Mouse (Mus musculus): ENCODE measurements around the gene Smc2. TPM values are rescaled to one million over a fixed set of nuclear protein-coding genes. Genes with fewer than 3 reads are reported as not detected.
"Not testable (repeated sequence)": the region's sequence is repeated elsewhere in the genome, so short reads cannot be mapped to it uniquely, and the experiment has no call there.

The Smc2 gene
- total RNA-seq (2021): 1 to 10 TPM; 7.6 to 8.2 TPM
- long read RNA-seq, experiment 1, full-length matches to known transcripts: 4 of 7 reads
- long read RNA-seq, experiment 1, partial matches to known transcripts: 1 of 7 reads
- long read RNA-seq, experiment 1, other reads (novel, unspliced or antisense): 2 of 7 reads
- long read RNA-seq, experiment 2, full-length matches to known transcripts: 4 of 6 reads
- long read RNA-seq, experiment 2, partial matches to known transcripts: 1 of 6 reads
- long read RNA-seq, experiment 2, other reads (novel, unspliced or antisense): 1 of 6 reads

DNA sequence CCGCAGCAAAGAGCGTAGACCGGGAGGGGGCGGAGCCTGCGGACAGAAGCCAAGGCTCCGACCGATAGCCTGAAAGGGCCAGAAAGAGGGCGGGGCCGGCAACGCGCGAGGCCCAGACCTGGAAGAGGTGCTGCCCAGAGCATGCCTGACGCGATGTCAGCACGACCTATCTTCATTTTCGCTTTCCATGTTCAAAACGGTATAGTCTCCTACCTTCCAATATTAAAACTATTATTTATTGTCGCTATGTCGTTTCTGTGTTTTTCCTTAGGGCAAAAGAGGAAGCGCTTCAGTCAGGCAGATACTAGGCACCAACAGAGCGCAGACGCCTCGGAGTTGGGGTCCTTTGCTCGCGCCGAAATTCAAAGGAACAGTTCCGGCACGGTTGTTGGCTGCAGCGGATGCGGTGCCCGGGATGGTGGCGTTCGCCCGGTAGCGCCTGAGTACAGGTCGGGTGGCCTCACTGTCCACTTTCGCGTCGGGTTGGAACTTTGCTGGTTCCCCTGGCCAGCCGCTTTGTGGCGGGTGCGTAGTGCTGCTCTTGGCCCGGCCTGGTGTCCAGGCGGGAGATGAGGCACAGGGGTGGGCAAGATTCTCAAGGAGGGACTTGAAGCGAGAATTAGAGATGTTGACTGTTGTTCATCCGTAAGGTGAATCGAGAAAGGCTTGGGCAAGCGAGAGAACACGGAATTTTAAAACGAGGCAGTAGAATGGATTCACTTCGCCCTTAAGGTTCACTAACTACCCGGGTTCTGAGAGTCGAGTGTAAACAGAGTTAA is at the start of gene Smc2:
TSS of gene Smc2 (plus strand) at position 358 of the 779 bp plus-strand sequence.
- DNase-seq (ENCODE audit: low spot score in 2 of 2): peak; percentile 87 to 91

DNA sequence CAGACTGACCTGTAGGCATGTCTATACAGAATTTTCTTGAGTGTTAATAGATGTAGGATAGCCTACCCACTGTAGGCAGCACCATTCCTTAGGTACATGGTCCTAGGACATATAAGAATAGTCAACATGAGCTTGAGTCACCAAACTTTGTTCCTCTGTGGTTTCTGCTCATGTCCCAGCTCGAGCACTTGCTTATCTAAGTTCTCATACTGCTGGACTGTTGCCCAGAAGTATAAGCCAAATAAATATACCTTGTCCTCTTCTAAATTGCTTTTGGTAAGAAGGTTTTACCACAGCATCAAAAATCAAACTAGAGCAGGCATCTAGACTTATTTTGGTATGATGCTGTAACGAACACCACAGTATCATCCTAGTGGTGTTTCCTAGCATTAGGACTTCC is 27.5 kb upstream of the Smc2 start:
- DNase-seq (ENCODE audit: low spot score in 2 of 2): no peak

DNA sequence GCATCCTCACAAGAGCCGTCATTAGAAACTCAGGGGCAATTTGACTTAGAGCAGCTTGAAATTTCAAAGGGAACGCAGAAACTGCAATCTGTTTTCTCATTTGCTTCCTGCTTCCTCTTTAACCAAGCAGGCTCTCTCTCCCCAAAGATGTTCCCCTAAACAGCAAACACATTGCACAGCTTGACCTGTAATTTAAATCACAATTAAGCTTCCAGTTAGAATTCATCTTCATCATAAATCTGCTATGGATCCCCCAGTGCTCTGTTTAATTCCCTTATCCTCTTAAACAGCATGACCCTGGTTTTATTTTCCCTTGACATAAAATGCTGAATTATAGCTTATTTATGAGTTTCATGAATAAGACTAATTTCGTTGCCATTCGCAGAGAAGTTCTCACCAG is 15.4 kb upstream of the Smc2 start:
- DNase-seq (ENCODE audit: low spot score in 2 of 2): no peak

DNA sequence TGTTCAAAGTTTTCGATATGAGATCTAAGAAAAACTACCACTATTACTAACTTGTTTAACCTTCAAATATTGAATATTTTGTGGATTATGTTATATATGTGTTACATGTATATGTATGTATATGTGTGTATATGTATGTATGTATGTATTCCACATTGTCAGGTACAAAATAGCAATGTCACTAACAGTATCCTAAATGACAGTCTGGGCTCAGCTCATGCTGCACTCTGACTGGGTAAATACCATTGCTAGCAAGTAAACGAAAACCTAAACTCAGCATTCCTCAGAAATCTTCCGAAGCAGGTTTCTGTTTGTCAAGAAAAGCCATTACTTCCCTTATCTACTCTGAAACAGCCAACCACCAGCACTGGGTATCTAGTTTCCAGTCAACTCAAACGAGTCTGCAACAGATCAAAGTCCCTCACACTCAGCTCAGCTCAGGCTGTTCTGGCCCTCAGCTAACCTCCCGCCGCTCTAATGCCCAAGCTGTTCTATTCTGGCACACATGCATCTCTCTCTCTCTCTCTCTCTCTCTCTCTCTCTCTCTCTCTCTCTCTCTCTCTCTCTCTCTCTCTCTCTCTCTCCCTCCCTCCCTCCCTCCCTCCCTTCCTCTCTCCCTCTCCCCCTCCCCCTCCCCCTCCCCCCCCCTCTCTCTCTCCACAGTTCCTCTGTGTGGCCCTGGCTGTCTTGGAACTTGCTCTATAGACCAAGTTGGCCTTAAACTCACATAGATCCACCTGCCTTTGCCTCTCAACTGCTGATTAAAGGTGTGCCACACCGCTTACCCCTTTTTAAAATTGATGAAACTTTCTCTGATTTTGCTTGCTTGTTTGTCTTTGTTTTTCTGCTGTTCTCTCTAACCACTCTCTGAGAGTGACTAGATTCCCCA is 9.5 kb upstream of the Smc2 start:
- no peak for DNase-seq (ENCODE audit: low spot score in 2 of 2)

GRCm38 (mm10) chr4:52435551-52435950 is 3.5 kb upstream of the Smc2 start:
- not testable (repeated sequence) for DNase-seq (ENCODE audit: low spot score in 2 of 2)

GRCm38 (mm10) chr4:52438371-52438885 is 615 bp upstream of the Smc2 start:
- no peak for DNase-seq (ENCODE audit: low spot score in 2 of 2)

DNA sequence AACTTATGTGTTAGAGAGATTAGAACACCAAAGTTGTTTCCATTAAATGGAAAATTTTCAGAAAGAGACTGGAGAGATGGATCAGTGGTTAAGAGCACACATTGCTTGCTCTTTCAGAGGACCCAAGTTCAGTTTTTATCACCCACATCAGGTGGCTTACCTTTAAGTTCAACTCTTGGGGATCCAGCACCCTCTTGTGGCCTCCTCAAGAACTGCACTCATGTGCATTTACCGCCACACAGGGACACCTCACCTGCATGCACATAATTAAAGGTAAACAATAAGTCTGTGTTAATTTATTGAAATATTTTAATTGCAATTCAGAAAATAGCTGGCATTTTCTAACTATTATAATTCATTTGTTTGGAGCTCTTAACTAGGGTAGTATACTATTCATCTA is 20.7 kb downstream of the Smc2 start:
- no peak for DNase-seq (ENCODE audit: low spot score in 2 of 2)

DNA sequence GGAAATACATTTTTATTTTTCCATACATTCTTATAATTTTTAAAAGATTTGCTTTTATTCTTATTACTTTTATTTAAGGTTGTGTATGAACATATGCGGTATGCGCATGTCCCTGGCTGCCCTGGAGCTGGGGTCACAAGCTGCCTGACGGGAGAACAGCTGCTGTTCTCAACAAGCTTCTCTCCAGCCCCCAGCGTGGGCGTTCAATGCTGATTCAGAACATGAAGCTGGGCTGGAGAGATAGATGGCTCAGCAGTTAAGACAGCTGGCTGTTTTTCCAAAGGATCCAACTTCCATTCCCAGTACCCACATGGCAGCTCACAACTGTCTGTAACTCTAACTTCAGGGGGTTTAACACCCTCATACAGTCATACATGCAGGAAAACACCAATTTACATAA is 22.3 kb downstream of the Smc2 start:
- DNase-seq (ENCODE audit: low spot score in 2 of 2): peak; percentile 69 to 79

DNA sequence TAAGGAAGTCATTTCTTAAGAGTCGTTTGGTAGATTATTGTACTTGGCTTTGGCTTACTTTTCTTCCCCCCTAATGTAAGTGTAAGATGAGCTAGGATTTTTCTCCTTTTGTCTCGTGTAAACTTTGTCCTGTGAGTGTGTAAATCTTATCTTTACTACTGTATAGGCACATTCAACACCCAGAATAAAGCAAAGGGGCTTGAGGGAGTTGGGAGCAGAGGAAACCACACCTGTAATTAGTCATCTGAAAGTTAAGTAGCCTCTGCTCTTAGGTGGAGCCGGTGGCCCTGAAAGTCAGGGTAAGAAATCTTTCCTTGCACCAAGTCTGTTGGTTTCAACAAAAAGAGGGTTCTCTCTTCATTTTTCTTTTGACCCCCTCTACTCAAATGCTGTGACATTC is 34.4 kb downstream of the Smc2 start:
- no peak for DNase-seq (ENCODE audit: low spot score in 2 of 2)

DNA sequence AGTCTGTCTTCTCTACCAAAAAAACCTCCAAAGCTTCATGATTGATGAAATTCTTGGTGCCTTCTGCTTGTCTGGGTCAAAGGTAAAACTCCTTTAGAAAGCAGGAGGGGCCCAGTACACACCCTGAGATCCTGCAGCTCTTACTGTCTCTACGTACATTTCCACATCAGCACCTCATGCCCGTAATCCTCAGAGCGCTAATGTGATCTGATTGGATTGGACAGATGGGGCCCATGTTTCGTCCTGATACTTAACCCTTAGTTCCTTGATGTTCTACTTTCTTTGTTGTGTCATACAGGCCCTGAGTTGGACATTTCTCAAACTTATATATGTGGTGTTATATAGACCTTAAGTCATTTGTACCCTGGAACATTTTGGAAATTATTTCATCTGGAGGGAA is 48.4 kb downstream of the Smc2 start:
- no peak for DNase-seq (ENCODE audit: low spot score in 2 of 2)

DNA sequence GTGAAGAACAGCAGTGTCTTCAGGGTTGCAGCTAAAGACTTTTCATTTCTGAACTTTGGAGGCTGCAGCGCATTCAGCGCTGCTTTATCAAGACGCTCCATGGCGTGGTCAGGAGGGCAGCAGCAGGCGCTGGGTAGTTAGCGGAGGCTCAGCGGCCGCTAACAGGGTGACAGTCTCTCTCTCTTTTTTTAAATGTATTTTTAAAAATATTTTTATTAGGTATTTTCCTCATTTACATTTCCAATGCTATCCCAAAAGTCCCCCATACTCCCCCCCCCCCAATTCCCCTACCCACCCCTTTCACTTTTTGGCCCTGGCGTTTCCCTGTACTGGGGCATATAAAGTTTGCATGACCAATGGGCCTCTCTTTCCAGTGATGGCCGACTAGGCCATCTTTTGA is 58.1 kb downstream of the Smc2 start, which contains the start of gene Vma21-ps:
TSS of gene Vma21-ps (minus strand) at position 101 of the 400 bp plus-strand sequence.
- DNase-seq (ENCODE audit: low spot score in 2 of 2): not testable (repeated sequence)

DNA sequence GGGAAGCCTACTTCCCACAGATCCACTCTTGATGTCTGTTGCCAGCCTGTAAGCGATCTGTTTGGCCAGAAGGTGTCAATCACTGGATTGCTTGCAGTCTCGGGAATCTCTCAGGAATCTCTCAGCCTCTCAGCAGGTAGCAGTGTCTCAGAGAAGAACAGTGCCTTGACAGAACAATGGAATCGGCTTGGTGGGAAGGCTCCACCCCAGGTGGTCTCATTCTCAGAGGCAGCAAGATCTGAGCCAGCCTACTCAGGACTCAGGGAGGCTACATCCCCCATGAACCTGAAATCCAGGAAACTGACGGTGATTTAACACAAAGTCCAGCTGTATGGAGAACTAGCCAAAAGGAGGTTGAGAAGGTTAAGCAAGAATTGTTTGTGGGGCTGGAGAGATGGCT is 78.5 kb downstream of the Smc2 start:
- no peak for DNase-seq (ENCODE audit: low spot score in 2 of 2)

DNA sequence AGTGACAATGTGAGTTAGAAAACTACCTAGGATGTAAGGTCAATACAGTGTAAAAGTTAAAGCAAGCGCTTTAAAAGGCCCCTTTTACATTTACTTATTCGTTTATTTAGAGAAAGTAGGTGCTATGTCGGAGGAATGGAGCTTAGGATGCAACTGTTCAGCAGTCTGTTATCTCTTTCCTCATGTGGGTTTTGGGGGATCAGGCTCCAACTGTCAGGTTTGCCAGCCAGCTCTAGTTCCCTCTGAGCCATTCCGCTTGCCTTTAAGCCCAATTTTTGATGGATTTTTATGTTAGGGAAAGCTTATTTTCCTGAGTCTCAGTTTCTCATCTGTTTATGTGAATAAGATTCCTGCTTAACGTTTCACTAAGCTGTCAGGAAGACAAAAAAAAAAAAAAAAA is 80.3 kb downstream of the Smc2 start:
- DNase-seq (ENCODE audit: low spot score in 2 of 2): no peak

- DNase-seq (ENCODE audit: low spot score in 2 of 2): no peak
These were observed 87.4 kb downstream of the Smc2 start for GRCm38 (mm10) chr4:52526464-52526863.

DNA sequence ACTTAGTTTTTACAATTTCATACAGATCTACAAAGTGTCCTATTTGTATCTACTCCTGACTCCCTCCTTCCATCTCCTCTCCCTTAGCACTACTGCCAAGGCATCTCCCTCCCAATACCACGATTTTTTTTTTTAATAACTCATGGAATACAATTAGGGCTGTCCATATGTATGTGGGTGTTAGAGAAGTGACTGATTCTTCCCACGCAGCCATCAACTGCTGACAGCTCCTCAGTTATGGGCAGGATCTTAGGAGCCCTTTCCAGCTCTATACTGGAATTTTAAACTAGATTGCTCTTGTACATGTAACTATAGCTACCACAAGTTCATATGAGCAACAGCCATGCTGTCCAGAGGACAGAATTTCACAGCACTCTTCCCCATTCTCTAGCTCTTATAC is 91.6 kb downstream of the Smc2 start:
- DNase-seq (ENCODE audit: low spot score in 2 of 2): no peak

Other genes with a start within 250 kb of the Smc2 start
- gene Vma21-ps, start 58.0 kb downstream of the Smc2 start, total RNA-seq (2021): not detected
- gene Toporsl, start 157.0 kb downstream of the Smc2 start, total RNA-seq (2021): not detected